ENCODE assay signal across 23 mouse cellular contexts in the genomic region with DNA sequence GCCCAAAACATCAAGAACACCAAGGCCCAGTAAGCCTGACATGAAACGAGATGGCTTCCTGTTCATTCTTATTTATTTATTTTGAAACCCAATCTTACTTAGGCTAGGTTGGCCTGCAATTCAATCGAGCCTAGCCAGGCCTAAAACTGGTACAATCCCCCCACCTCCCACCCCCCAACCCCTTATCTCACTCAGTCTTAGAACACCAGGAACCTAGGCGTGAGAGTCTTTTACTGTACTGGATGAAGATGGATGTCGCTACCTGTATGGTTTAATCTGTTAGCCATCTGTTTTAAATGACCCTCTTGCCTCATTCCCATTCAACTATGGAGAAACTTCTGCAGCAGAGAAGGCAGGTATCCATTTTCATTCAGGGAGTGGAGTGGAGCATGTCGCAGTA.
"Had no signal": no experiment of that assay in that cellular context is flagged by ENCODE, and none has a peak within 500 bp of the region (broad histone marks: within the 10 kb centered on the region; RNA-seq: fewer than 3 reads in every experiment).

No protein-coding gene starts in this region.

- H3K27me3 ChIP-seq: heart, embryonic 12.5 days; hindbrain, embryonic 13.5 days; hindbrain, embryonic 15.5 days; intestine, embryonic 15.5 days; liver, embryonic 13.5 days; liver, embryonic 15.5 days had no signal

- H3K36me3 ChIP-seq: heart, embryonic 10.5 days; heart, embryonic 12.5 days; hindbrain, embryonic 13.5 days; hindbrain, embryonic 15.5 days; intestine, embryonic 15.5 days; liver, embryonic 13.5 days; liver, embryonic 15.5 days had no signal

- DNase-seq: gastrocnemius, adult 2 months; gastrocnemius, postnatal 10 days; gastrocnemius, postnatal 25 days; heart, adult 18-20 months; heart, postnatal 10 days; heart, postnatal 4 days; kidney, adult 18-20 months; kidney, postnatal 10 days; kidney, postnatal 36 days; liver; liver, embryonic 13.5 days; liver, postnatal 0 days had no signal

- H3K4me2 ChIP-seq: heart, embryonic 12.5 days; hindbrain, embryonic 13.5 days; hindbrain, embryonic 15.5 days; intestine, embryonic 15.5 days; liver, embryonic 11.5 days; liver, embryonic 13.5 days; liver, embryonic 15.5 days had no signal

- H3K9me3 ChIP-seq: heart, embryonic 10.5 days; heart, embryonic 12.5 days; hindbrain, embryonic 13.5 days; hindbrain, embryonic 15.5 days; intestine, embryonic 15.5 days; liver, embryonic 13.5 days; liver, embryonic 15.5 days had no signal

- H3K4me1 ChIP-seq: intestine, embryonic 15.5 days; liver, embryonic 15.5 days had no signal

- H3K4me3 ChIP-seq: gastrocnemius, adult 2 months; heart, embryonic 10.5 days; heart, embryonic 12.5 days; hindbrain, embryonic 13.5 days; hindbrain, embryonic 15.5 days; intestine, embryonic 15.5 days; layer of hippocampus, adult 2 months; left cerebral cortex, adult 2 months; liver, embryonic 13.5 days; liver, embryonic 15.5 days had no signal

- H3K9ac ChIP-seq: heart, embryonic 12.5 days; hindbrain, embryonic 13.5 days; hindbrain, embryonic 15.5 days; intestine, embryonic 15.5 days; liver, embryonic 13.5 days; liver, embryonic 15.5 days; liver, postnatal 0 days had no signal

- ATAC-seq: inflammation-experienced regulatory T-cells, adult 6 months; intestine, embryonic 15.5 days; intestine, postnatal 0 days; liver, postnatal 0 days had no signal

- H3K27ac ChIP-seq: gastrocnemius, adult 2 months; heart, embryonic 10.5 days; hindbrain, embryonic 13.5 days; hindbrain, embryonic 15.5 days; intestine, embryonic 15.5 days; layer of hippocampus, adult 2 months; left cerebral cortex, adult 2 months; liver, embryonic 13.5 days; liver, embryonic 15.5 days had no signal
